Mouse (Mus musculus) kidney, postnatal 36 days (tissue): ENCODE data around the gene Dgki.

Source experiments
- DNase-seq, 2 experiments: peaks; one replicate each; pipeline ENCODE4 v3.0.0; 2021 to 2022; ENCODE audit warnings: mixed read lengths in 2 of 2

The Dgki gene

GRCm38 (mm10) chr6:37236893-37237292, 63.1 kb downstream of the Dgki start:
- DNase-seq: no peak

GRCm38 (mm10) chr6:37231148-37231547, 68.8 kb downstream of the Dgki start:
- DNase-seq: no peak

GRCm38 (mm10) chr6:37222947-37223510, 77.0 kb downstream of the Dgki start:
- no peak for DNase-seq

GRCm38 (mm10) chr6:37222016-37222415, 78.0 kb downstream of the Dgki start:
- no peak for DNase-seq

- DNase-seq: no peak
Measured at GRCm38 (mm10) chr6:37219110-37219509, 80.9 kb downstream of the Dgki start.

- no peak for DNase-seq
Measured at GRCm38 (mm10) chr6:37216342-37216763, 83.6 kb downstream of the Dgki start.

- DNase-seq: no peak
Measured at GRCm38 (mm10) chr6:37215655-37216054, 84.3 kb downstream of the Dgki start.

GRCm38 (mm10) chr6:37212930-37213329, 87.1 kb downstream of the Dgki start:
- DNase-seq: peak in 1 of 2 experiments; percentile 5

- no peak for DNase-seq
Measured at GRCm38 (mm10) chr6:37211545-37212247, 88.3 kb downstream of the Dgki start.

- DNase-seq: no peak
Measured at GRCm38 (mm10) chr6:37202901-37203300, 97.1 kb downstream of the Dgki start.

GRCm38 (mm10) chr6:37200840-37201239, 99.1 kb downstream of the Dgki start:
- DNase-seq: no peak

- DNase-seq: no peak
Measured at GRCm38 (mm10) chr6:37199502-37199901, 100.5 kb downstream of the Dgki start.

- peak in 1 of 2 experiments; percentile 28 for DNase-seq
Measured at GRCm38 (mm10) chr6:37197745-37198144, 102.2 kb downstream of the Dgki start.

GRCm38 (mm10) chr6:37196870-37197269, 103.1 kb downstream of the Dgki start:
- no peak for DNase-seq

GRCm38 (mm10) chr6:37195766-37196165, 104.2 kb downstream of the Dgki start:
- DNase-seq: no peak

- no peak for DNase-seq
Measured at GRCm38 (mm10) chr6:37181961-37182360, 118.0 kb downstream of the Dgki start.

- no peak for DNase-seq
Measured at GRCm38 (mm10) chr6:37171149-37171832, 128.7 kb downstream of the Dgki start.

GRCm38 (mm10) chr6:37158880-37159279, 141.1 kb downstream of the Dgki start:
- no peak for DNase-seq

GRCm38 (mm10) chr6:37154051-37154450, 145.9 kb downstream of the Dgki start:
- DNase-seq: no peak

GRCm38 (mm10) chr6:37150483-37150882, 149.5 kb downstream of the Dgki start:
- no peak for DNase-seq

GRCm38 (mm10) chr6:37150038-37150437, 149.9 kb downstream of the Dgki start:
- no peak for DNase-seq

GRCm38 (mm10) chr6:37149196-37149595, 150.8 kb downstream of the Dgki start:
- no peak for DNase-seq

- no peak for DNase-seq
Measured at GRCm38 (mm10) chr6:37147431-37148022, 152.5 kb downstream of the Dgki start.

- no peak for DNase-seq
Measured at GRCm38 (mm10) chr6:37143867-37144163, 156.2 kb downstream of the Dgki start.
